Mouse (Mus musculus): ENCODE results near the gene Jph4. TPM values are rescaled to one million over a fixed set of nuclear protein-coding genes. Genes with fewer than 3 reads are reported as not detected.

Jph4 gene
- total RNA-seq, 2 experiments from 2014 or later = 0.28 to 0.35 TPM

- no peak for DNase-seq
Observed at GRCm38 (mm10) chr14:55115846-55116245, 889 bp downstream of the Jph4 start.

- peak; percentile 50 for DNase-seq
Observed at GRCm38 (mm10) chr14:55114759-55115701, 1.7 kb downstream of the Jph4 start.

GRCm38 (mm10) chr14:55113975-55114645 is 2.6 kb downstream of the Jph4 start:
- DNase-seq = no peak

GRCm38 (mm10) chr14:55113351-55113974 is 3.3 kb downstream of the Jph4 start:
- no peak for DNase-seq

GRCm38 (mm10) chr14:55111720-55112119 is 5.0 kb downstream of the Jph4 start:
- DNase-seq = no peak

GRCm38 (mm10) chr14:55110076-55110475 is 6.7 kb downstream of the Jph4 start:
- DNase-seq = no peak

DNA sequence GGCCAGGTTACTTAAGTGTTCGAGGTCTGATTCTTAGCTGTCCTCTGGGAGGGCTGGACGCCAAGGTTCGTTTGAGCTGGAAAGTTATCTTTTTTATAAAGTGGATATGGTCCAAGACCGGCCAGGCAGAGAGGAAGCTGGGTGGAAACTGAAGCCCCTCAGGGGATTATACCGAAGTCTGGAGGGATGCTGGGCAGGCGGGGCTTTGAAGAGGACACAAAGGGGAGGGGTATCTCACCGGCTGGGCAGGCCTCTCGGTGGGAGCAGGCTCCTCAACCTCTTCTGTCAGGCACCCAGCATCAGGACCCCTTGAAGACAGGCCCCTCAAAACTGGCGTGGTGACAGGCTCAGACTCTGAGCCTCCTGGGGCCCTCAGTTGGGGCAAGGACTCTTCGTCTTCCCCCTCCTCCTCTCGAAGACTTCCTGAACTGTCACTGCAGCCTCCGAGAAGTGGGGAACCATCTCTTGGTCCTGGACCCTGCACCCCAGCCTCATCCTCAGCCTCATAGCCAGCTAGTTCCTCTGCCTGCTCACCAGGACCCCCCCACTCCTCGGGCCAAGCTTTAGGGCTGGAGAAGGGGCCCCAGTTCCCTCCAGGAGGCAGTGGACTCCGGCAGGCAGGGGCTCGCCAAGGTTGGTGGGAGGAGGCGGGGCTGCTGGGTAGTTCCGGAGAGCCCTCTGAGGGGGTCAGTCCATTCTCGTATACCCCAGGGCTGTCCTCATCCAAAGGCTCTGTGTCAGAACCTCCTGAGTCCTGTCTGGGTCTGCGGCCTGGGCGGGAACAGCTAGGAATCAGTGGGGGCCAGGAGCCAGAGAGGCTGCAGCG is 7.5 kb downstream of the Jph4 start:
- no peak for DNase-seq

DNA sequence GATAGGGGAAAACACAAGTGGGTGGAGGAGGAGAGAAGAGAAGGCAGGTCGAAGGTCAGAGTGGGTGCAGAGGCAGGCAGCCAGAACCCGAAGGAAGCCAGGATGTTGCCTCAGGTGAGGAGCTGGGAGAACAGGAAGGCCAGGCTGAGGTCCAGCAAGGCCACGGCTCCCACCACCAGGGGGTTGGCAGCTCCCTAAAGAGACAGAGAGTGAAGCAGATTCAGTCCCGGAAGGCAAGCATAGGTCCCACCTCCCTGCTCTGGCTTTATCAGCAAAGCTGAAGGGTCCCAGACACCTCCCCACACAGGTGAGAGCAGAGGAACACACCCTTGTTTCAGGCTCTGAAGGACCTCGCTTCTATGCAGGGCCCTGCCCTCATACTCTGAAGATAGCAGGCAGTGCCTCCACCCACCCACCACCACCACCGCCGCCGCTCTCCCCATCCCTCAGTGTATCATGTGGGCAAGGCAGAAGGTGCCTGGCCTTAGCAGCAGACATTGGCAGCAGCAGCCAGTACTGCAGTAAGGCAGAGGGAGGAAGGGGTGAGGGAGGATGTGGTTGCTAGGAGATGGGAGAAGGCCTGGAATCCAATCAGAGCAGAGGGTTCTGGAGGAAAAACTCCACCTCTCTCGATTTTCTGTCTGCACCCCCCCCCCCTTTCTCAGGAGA is 8.4 kb downstream of the Jph4 start:
- DNase-seq = no peak

DNA sequence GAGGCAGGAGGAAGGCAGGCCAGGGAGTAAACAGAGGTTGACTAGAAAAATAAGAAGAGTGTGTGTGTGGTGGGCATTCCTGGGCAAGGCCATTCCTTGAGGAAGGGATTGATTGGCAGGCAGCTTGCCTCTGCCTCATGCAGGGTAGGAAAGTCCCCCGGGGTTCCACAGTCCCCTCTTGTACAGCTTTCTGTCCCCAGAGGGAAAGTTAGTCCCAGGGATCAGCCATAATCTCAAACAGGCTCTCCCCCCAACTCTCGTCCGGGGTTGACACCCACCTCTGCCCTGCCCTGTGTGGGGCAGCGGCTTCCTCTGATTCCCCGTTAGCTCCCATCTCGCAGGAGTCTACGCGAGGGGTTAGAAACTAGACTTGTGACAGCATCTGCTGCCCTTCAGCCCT is 9.7 kb downstream of the Jph4 start:
- DNase-seq = no peak

- peak; percentile 87 for DNase-seq
Observed at GRCm38 (mm10) chr14:55105836-55106809, 10.6 kb downstream of the Jph4 start, which contains the start of gene Ap1g2. Gene Ap1g2, minus strand, starts transcription at chr14:55106593.

DNA sequence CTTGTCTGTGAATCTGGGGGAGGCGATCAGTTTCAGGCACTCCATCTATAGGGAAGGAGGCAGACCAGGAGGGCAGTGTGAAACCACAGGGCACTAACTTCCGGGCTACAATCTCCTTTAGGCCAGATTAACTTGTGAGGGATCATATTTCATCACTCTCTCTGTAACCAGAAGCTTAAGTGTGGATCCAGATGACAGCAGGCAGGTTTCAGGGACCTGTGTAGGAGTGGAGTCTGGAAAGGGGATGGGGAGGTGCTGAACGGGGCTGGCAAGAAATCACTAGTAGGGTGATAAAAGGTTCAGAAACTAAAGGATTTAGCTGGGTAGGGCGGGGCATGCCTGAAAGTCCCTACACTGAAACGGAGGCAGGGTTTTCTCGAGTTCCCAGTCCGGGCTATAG is 11.3 kb downstream of the Jph4 start:
- DNase-seq = no peak

DNA sequence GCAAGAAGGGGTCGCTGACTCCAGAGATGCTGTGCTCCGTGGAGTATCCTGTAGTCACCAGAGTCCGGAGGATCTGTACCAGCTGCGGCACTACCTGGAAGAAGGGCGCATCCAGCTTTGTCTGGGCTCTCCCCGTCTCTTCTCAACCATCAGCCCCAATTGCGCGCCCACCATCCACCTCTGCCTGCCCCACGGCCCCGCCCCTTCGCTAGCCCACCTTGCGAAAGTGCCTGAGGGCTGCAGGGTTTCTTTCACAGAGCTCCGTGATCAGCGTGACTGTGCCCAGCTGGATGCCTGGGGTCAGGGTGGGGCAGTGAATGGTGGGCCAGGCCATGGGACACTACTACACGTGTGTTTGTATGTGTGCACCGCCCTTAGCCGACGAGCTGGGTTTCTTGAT is 12.4 kb downstream of the Jph4 start:
- no peak for DNase-seq

DNA sequence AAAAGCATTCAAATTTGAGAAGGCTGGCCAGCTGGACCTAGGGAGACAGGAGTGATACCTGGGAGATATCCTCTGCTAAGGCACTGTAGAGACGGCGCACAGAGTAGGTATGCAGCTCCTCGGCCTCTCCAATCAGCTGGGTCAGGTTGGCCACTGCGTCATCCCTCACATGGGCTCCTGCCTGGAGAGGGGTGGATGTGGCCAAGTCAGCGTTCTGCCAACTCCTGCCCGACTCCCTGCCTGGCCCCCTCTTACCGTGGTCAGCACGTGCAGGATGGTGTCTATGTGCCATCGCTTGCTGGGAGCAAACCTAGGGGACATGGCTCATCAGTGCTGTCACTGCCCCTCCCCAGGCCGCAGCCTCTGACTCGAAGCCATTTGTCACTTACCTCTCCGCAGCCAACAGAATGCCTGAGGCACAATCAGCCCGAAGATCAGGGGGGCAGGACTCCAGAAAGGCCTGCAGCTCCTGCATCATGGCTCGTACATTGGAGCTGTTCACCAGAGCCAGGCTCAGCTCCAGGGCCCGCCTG is 14.4 kb downstream of the Jph4 start:
- DNase-seq = no peak

DNA sequence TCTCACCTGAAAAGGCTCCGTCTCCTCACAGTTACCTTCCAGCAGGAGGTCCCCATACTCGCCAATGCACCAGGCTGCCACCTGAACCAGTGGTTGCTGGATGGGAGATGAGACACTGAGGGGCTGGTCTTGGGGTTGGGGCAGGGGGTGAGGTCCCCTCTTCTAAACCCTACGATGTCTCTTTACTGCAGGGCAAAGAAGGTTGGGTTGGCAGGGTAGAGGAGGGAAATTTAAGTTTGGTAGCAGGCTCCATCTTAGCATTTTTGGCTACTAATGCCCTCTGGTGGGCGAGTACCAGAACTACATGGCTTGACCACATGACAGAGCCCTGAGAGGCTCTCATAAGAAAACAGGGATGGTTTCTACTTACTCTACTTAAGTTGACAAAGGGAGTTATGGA is 15.1 kb downstream of the Jph4 start:
- no peak for DNase-seq

- no peak for DNase-seq
Observed at GRCm38 (mm10) chr14:55098067-55098466, 18.7 kb downstream of the Jph4 start.

GRCm38 (mm10) chr14:55097646-55098045 is 19.1 kb downstream of the Jph4 start:
- no peak for DNase-seq

- no peak for DNase-seq
Observed at GRCm38 (mm10) chr14:55096573-55097087, 20.1 kb downstream of the Jph4 start.

DNA sequence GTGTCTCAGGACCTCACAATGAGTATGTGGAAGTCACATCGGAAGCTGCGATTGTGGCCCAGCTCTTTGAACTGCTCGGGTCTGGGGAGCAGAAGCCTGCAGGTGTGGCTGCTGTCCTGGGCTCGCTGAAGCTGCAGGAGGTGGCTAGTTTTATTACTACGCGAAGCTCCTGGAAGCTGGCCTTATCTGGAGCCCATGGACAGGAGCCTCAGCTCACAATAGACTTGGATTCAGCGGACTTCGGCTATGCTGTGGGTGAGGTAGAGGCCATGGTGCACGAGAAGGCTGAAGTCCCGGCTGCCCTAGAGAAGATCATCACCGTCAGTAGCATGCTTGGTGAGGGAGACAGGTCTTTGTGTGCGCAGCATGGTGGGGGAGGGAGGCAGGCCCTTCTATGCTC is 21.1 kb downstream of the Jph4 start:
- DNase-seq = no peak

GRCm38 (mm10) chr14:55095263-55095662 is 21.5 kb downstream of the Jph4 start:
- DNase-seq = no peak

Measured in gastrocnemius, postnatal 25 days (tissue).